Mouse (Mus musculus) hindbrain, embryonic 16.5 days (tissue): ENCODE results near the gene Plcb2. TPM values are rescaled to one million over a fixed set of nuclear protein-coding genes. Genes with fewer than 3 reads are reported as not detected.

ENCODE experiments used
- ATAC-seq: fragments of 200-750 bp; cut with Nextera tagmentation; 2 replicates; pipeline ENCODE4 v1.8.0; 2017; ENCODE audit warnings: moderate TSS enrichment, moderate library complexity
- H3K27ac ChIP-seq: fragments of 300-500 bp; sonication (generic); 2 replicates; pipeline ENCODE4 v1.5.1; 2014; ENCODE audit warnings: low read depth, mild to moderate bottlenecking, control low read depth, low read length, moderate library complexity
- H3K27me3 ChIP-seq: fragments of 300-500 bp; sonication (generic); replicated peaks from 2 replicates; pipeline ENCODE4 v1.6.1; 2014; ENCODE audit warnings: low read length; ENCODE audit not compliant: control insufficient read depth, insufficient read depth
- H3K36me3 ChIP-seq: fragments of 300-500 bp; sonication (generic); 2 replicates; pipeline ENCODE4 v1.6.1; 2014; ENCODE audit warnings: mild to moderate bottlenecking, low read length, moderate library complexity, mixed read lengths; ENCODE audit not compliant: control insufficient read depth, insufficient read depth
- H3K4me1 ChIP-seq: fragments of 300-500 bp; sonication (generic); 2 replicates; pipeline ENCODE4 v1.6.1; 2014; ENCODE audit warnings: low read depth, low read length; ENCODE audit not compliant: control insufficient read depth, insufficient read depth
- H3K4me2 ChIP-seq: fragments of 300-500 bp; sonication (generic); 2 replicates; pipeline ENCODE4 v1.6.1; 2014; ENCODE audit warnings: mild to moderate bottlenecking, low read length, control low read depth, moderate library complexity
- H3K4me3 ChIP-seq: fragments of 300-500 bp; sonication (generic); 2 replicates; pipeline ENCODE4 v1.5.1; 2014; ENCODE audit warnings: mild to moderate bottlenecking, low read length, control low read depth, moderate library complexity
- H3K9ac ChIP-seq: fragments of 300-500 bp; sonication (generic); 2 replicates; pipeline ENCODE4 v1.6.1; 2014; ENCODE audit warnings: low read depth, mild to moderate bottlenecking, control low read depth, low read length, moderate library complexity
- H3K9me3 ChIP-seq: fragments of 300-500 bp; sonication (generic); 2 replicates; pipeline ENCODE4 v1.6.1; 2014; ENCODE audit warnings: mild to moderate bottlenecking, low read length, moderate library complexity; ENCODE audit not compliant: control insufficient read depth
- WGBS: fragments of 180-500 bp; shearing (Covaris S2); extraction: QIAGEN DNeasy Blood & Tissue Kit; methylation state at CpG from one replicate; pipeline ENCODE4 v1.1.7; 2014; 5-methylcytosine and 5-hydroxymethylcytosine counted together
- polyA plus RNA-seq: library from polyadenylated mRNA; unstranded; fragments of >200 nt; fragmentation: Nextera tagmentation; extraction: Ambion mirVana; gene quantifications from 2 replicates; pipeline ENCODE4 v1.2.1, GENCODE M21; 2015

Gene Plcb2
- polyA plus RNA-seq, 1 experiment from 2014 or later, result 0.88 TPM

GRCm38 (mm10) chr2:118755407-118755806, 27.2 kb upstream of the Plcb2 start:
- H3K27me3 ChIP-seq, result no peaks in the 10 kb centered on the region
- no peaks in the 10 kb centered on the region for H3K36me3 ChIP-seq
- H3K4me1 ChIP-seq, result peaks cover 6% of the 10 kb centered on the region
- H3K4me2 ChIP-seq, result no peak overlapping the region
- no peak for ATAC-seq
- H3K27ac ChIP-seq, result no peak overlapping the region
- 88% methylated on average over 6 of the region's 6 CpGs for WGBS
- no peak overlapping the region for H3K4me3 ChIP-seq
- no peaks in the 10 kb centered on the region for H3K9me3 ChIP-seq
- H3K9ac ChIP-seq, result no peak overlapping the region

GRCm38 (mm10) chr2:118754143-118754542, 25.9 kb upstream of the Plcb2 start:
- Histone ChIP-seq H3K4me3 (no peak overlapping the region), H3K9me3 (no peaks in the 10 kb centered on the region), H3K4me2 (no peak overlapping the region), H3K4me1 (peaks cover 14% of the 10 kb centered on the region), H3K27me3 (no peaks in the 10 kb centered on the region), H3K27ac (no peak overlapping the region), H3K9ac (no peak overlapping the region), H3K36me3 (no peaks in the 10 kb centered on the region)
- no peak for ATAC-seq
- WGBS, result 92% methylated on average over 5 of the region's 5 CpGs

GRCm38 (mm10) chr2:118752792-118753108, 24.5 kb upstream of the Plcb2 start:
- ATAC-seq, result no peak

GRCm38 (mm10) chr2:118751896-118752791, 23.9 kb upstream of the Plcb2 start:
- no peak for ATAC-seq
- H3K36me3 ChIP-seq, result no peaks in the 10 kb centered on the region
- WGBS, result 58% methylated on average over 16 of the region's 16 CpGs
- H3K4me3 ChIP-seq, result no peak overlapping the region
- no peaks in the 10 kb centered on the region for H3K27me3 ChIP-seq
- H3K27ac ChIP-seq, result no peak overlapping the region
- no peak overlapping the region for H3K9ac ChIP-seq
- H3K4me2 ChIP-seq, result no peak overlapping the region
- H3K9me3 ChIP-seq, result no peaks in the 10 kb centered on the region
- H3K4me1 ChIP-seq, result peaks cover 24% of the 10 kb centered on the region

More at GRCm38 (mm10) chr2:118752792-118753108, 24.5 kb upstream of the Plcb2 start:
- Histone ChIP-seq H3K36me3 (no peaks in the 10 kb centered on the region), H3K9ac (no peak overlapping the region), H3K9me3 (no peaks in the 10 kb centered on the region), H3K4me2 (no peak overlapping the region), H3K4me1 (peaks cover 18% of the 10 kb centered on the region), H3K27me3 (no peaks in the 10 kb centered on the region), H3K27ac (no peak overlapping the region), H3K4me3 (no peak overlapping the region)
- 61% methylated on average over 3 of the region's 4 CpGs for WGBS

GRCm38 (mm10) chr2:118750476-118750875, 22.2 kb upstream of the Plcb2 start:
- Histone ChIP-seq H3K9me3 (no peaks in the 10 kb centered on the region), H3K27ac (no peak overlapping the region), H3K4me1 (peaks cover 30% of the 10 kb centered on the region), H3K36me3 (no peaks in the 10 kb centered on the region), H3K4me3 (no peak overlapping the region), H3K27me3 (no peaks in the 10 kb centered on the region), H3K9ac (no peak overlapping the region), H3K4me2 (no peak overlapping the region)
- 62% methylated on average over 8 of the region's 8 CpGs for WGBS
- no peak for ATAC-seq

- Histone ChIP-seq H3K36me3 (no peaks in the 10 kb centered on the region), H3K27ac (no peak overlapping the region), H3K9ac (no peak overlapping the region), H3K4me3 (no peak overlapping the region), H3K4me1 (peaks cover 36% of the 10 kb centered on the region), H3K9me3 (no peaks in the 10 kb centered on the region), H3K4me2 (peak overlapping the region; percentile 14; the same call in 1 of the 2 replicates), H3K27me3 (no peaks in the 10 kb centered on the region)
- no peak for ATAC-seq
- 14% methylated on average over 10 of the region's 10 CpGs for WGBS
Observed at GRCm38 (mm10) chr2:118749341-118749884, 21.2 kb upstream of the Plcb2 start.

- Histone ChIP-seq H3K27me3 (no peaks in the 10 kb centered on the region), H3K4me1 (peaks cover 36% of the 10 kb centered on the region), H3K4me2 (peak overlapping the region; percentile 78), H3K36me3 (no peaks in the 10 kb centered on the region), H3K4me3 (peak overlapping the region; percentile 90), H3K27ac (no peak overlapping the region), H3K9me3 (no peaks in the 10 kb centered on the region), H3K9ac (peak overlapping the region; percentile 97)
- WGBS, result 30% methylated on average over 10 of the region's 10 CpGs
- ATAC-seq, result no peak
Observed at GRCm38 (mm10) chr2:118747301-118747960, 19.2 kb upstream of the Plcb2 start.

- Histone ChIP-seq H3K4me2 (peak overlapping the region; percentile 78), H3K27me3 (no peaks in the 10 kb centered on the region), H3K36me3 (no peaks in the 10 kb centered on the region), H3K9ac (peak overlapping the region; percentile 97), H3K4me1 (peaks cover 36% of the 10 kb centered on the region), H3K4me3 (peak overlapping the region; percentile 90), H3K27ac (peak overlapping the region; percentile 71), H3K9me3 (no peaks in the 10 kb centered on the region)
- peak; percentile 53 for ATAC-seq
- WGBS, result under 1% methylated on average over 69 of the region's 113 CpGs
Observed at GRCm38 (mm10) chr2:118745915-118746901, 18.0 kb upstream of the Plcb2 start.
